Mouse (Mus musculus) left cerebral cortex, adult 18-20 months (tissue): ENCODE data around the gene Tctex1d4. TPM values are rescaled to one million over a fixed set of nuclear protein-coding genes. Genes with fewer than 3 reads are reported as not detected.
A peak's percentile ranks its signal among the peaks of the same experiment; 100 is the strongest.

Source experiments
- DNase-seq, 2 experiments: peaks; one replicate each; pipeline ENCODE4 v3.0.0; 2021 to 2022; ENCODE audit warnings: low spot score in 2 of 2, mixed read lengths in 1 of 2
- long read RNA-seq, 2 experiments: library from polyadenylated mRNA; stranded (forward); transcript quantifications; one replicate each; pipeline ENCODE4 v2.0.0; 2021
- total RNA-seq, 2 experiments: library from RNA; stranded (reverse); gene quantifications; 2 replicates each; pipeline ENCODE4 v1.2.3; 2021

The Tctex1d4 gene
- total RNA-seq = under 1 TPM in 1 of 2 experiments, not detected in 1; 0.77 TPM
- long read RNA-seq, experiment 1 = 0 reads
- long read RNA-seq, experiment 2 = 0 reads

DNA sequence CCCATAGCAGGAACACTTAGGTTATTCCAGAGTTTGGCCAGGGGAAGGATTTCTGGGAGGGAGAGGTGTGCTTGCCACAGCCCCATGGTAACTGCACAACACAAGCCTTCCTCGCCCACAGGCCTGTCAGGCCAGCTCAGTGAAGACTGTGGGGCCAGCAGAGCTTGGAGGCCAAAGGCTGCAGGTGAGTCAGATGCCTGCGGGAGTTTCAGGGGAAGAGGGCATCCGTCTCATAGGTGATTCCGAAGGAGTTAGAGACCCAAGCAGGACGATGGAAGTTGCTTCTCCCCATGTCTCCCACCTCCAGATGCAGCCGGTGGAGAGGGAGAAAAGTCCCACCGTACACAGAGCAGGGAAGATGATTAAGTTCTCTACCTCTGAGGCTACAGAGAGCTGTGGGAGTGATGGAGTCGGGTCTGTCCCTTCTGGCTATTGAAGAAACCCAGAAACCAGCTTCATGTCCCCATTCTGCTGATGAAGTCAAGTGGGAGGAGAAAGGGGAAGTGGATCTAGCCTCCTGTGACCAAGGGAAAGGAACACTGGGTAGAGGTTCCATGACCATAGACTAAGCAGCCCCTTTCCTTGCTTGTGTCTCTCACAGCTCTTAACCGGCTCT lies at the start of gene Tctex1d4:
Tctex1d4 (plus strand) TSS at position 120 of the 616 bp plus-strand sequence.
- DNase-seq = no peak

DNA sequence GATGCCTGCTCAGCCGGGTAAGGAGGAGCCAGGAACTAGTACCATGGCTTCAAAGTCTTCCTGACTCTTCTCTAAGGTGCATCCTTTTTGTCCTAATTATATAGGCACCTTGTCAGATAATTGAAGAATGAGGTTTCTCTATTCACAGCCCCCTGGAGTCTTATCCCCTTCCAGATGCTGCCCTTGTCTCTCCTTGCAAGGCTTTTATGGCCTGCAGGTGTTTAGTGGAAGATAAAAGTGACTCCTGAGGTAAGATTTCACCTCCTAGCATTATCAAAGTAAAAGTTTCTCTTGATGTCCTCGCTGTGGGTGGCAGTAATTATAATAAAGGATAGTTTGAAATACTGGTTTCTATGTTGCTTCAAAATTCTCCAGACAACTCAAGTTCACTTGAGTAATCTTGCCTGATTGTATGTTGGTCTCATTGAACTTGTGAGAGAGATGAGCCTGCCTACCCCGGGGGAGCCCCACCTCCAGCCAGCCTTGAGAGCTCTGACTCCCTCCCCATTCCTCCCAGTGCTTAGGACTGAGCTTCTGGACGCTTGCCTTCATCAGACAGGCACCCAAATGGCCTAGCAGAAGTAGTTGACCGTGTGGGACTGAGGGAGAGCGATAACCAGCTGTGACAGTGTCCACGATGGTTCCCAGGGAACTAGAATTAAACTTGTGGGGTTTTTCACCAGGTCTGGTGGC lies 38.5 kb upstream of the Tctex1d4 start:
- no peak for DNase-seq

DNA sequence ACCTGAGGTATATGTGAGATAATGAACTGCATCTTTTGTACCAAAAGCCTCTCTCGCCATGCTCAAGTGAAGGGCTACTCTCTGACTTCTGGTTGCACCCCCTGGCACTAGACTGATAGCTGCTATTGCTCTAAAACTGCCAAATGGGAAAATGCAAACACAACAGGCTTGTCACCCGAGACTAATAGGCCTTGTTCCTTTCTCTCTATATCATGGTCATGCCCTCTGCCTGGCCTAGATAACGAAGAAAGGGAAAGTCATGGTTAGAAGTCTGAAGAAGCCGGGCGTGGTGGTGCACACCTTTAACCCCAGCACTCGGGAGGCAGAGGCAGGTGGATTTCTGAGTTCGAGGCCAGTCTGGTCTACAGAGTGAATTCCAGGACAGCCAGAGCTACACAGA lies 36.0 kb upstream of the Tctex1d4 start:
- no peak for DNase-seq

DNA sequence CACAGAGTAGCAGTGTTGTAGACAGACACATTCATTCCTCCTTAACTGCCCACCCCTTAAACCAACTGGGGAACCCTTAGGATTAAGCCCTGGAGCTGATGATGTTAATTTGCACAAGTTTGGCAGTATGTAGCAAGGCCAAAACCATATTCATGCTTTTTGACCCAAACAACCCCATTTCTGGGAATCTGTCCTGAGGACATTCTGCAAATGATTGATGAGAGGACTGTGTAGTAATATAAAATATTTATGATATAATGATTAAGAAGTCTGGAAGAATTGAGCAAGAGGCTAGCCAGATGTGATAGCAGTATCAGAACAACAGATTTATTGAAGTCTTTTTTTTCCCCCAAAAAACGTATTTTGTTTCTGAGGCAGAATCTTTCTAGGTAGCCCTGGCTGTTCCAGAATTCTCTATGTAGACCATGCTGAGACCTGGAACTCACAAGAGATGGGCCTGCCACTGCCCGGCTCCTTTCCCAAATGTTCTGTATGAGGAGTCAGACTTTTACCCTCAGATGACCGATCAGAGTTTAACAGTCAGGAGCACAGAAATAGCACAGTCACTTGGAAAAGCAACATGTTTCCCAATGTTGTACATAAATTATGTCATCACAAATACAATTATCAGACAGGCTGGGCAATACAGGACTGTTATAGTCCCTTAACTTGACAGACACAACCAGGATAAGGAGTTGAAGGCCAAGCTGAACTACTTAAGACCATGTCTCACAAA lies 31.8 kb upstream of the Tctex1d4 start:
- no peak for DNase-seq

DNA sequence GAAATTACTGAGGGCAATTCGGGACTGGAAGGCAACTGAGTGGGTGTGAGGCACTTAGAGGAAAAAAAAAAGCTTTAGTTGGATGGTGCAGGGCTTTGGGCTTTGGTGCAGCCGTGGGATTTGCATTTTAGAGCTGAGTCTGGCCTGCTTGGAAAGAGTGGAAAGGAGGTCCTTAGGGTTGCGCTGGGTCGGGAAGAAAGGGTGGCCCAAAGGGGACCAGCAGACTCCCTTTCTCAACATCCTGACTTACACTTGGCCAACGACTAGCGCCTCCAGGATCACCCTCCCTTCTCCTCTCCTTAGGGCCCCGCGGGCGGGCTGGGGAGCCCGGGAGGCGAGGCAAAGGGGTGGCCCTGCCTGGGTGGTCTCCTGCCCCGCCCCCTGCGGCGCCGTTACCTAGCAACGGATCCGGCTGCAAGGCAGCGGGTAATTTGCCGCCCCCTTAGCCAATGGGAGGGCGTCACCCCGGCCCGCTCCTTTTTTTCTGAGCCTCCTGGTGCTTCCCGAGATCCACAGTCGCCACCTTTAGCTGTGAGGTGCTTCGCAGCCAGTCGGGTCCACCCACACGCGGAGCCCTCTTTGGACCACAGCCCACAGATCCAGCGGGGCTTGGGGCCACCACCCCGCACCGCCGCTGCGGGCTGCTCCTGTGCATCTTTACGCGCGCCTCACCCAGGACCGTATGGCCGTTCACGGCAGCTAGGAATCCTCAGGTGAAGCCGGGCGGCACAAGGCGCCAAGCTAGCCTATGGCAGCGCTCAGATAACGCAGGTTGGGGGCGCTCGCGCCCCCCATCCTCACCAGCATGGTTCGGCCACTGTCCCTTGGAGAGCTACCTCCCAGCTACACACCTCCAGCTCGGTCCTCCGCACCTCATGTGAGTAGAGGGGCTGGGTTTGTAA lies 30.8 kb upstream of the Tctex1d4 start, which contains the start of gene Ptch2:
Ptch2 (plus strand) TSS at position 525 of the 902 bp plus-strand sequence.
- DNase-seq = peak; percentile 16 to 26

DNA sequence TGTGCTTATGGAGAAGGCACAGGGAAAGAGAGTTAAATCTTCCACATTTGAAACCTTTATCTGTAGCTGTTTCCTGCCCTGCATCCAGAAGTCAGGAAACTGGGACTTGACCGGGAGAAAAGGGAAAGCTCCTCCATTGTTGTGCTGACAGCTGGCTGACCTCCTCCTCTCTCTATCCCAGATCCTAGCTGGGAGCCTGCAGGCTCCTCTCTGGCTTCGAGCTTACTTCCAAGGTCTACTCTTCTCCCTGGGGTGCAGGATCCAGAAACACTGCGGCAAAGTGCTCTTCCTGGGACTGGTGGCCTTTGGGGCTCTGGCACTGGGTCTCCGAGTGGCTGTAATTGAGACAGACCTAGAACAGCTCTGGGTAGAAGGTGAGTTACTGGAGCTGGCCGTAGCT lies 29.9 kb upstream of the Tctex1d4 start:
- no peak for DNase-seq

DNA sequence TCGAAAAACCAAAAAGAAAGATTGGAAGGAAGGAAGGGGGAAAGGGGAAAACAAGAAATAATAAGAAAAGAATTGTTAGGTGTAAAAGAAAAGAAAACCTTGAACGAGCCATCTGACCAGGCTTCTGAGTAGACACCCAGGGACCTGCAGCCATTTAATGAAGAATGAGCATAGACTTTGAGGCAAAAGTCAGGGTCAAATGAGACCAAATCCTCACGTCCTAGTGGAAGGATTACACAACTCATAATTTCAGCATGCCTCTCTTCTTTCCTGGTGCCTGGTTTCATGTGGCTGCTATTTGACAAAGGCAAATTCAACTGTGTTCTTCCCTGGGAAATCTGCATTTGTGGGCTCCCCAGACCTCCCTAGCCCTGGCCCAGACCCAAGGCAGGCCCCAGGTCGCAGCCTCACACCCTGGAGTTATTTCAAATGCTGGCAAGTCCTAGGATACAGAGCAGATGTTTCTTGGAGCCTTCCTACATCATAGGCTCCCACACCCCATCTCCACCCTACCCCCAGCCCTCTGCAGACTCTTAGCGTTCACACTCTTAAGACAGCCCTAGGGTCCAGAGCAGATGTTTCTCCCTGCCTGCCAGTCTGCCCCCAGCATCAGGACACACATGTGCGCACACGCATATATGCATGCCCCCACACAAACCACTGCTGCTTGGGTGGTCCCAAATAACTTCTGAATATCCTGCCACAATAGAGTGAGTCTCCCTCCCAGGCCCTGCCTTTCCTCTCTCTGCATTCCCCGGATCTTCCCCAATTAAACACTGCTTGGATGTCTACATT lies 28.4 kb upstream of the Tctex1d4 start:
- no peak for DNase-seq

DNA sequence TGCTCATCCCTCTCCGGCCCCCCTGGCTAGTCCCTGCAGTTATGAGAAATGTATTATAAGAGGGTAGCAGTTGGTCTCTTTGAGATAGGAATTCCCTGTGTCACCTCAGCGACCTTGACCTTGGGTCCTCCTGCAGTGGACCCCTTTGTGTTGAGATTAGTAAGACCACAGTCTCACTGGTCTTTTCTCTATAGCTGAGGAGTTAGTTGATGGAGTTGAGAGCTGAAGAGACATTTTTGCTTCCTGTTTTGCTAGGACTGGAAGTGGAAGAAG lies 27.9 kb upstream of the Tctex1d4 start:
- no peak for DNase-seq

DNA sequence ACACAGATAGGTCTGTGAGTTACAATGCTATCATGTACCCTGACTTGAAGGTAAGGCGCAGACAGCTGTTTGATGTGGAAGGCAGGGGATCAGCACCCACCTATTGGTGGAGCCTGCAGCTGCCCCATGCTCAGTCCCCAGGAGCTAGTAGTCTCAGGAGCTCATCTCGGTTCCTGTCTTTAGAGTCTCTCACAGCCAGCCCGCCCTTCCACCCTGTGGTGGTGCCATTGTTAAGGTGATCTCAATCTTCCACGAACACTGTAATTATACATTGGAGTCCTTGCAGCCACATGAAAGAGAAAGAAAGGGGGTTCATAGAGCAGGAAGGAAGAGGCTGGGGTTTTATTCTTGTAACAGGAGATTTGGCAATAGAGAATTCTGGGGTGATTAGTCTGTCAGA lies 26.6 kb upstream of the Tctex1d4 start:
- DNase-seq = no peak

DNA sequence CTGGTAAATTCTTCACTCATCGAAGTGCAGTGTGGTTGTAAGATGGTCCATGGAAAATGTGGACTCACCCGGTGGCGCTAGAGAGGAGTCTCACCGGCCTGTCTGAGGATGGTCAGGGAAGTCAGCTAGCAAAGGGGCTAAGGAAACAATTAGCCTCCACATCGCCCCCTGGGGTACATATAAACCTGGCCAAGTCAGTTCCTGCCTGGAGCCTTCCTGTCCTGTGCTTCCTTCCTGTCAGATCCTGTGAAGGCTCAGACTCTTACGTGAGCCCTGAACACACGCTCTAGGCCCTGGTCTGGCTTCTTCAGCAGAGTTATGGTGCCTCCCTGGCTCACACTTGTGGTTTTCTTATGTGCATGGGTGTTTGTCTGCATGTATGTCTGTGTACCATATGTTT lies 25.4 kb upstream of the Tctex1d4 start:
- no peak for DNase-seq

DNA sequence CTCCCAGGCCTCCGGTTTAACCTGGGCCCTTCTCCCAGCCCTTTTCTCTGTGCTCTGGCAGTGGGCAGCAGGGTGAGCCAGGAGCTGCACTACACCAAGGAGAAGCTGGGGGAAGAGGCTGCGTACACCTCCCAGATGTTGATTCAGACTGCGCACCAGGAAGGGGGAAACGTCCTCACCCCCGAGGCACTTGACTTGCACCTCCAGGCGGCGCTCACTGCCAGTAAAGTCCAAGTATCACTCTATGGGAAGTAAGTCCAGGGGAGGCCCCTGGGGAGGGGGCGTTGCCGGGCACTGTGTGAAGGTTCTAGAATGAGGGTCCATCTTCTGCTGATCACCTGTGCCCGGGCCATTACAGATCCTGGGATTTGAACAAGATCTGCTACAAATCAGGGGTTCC lies 21.9 kb upstream of the Tctex1d4 start:
- no peak for DNase-seq

DNA sequence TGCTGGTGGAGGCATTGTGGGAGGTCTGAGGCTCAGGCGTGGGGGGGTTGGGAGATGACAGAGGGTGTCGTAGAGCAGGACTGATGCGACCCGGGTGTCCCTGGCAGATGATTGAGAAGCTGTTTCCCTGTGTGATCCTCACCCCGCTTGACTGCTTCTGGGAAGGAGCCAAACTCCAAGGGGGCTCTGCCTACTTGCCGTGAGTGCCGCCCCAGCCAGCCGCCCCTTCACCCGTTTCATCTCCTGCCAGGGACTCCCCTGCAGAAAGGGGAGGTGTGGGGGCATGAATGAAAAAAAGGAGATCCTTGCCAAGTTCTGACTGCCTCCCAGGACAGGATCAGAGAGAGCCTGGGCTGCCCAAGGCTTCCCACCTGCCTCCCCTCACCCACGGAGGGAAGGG lies 21.5 kb upstream of the Tctex1d4 start:
- no peak for DNase-seq

DNA sequence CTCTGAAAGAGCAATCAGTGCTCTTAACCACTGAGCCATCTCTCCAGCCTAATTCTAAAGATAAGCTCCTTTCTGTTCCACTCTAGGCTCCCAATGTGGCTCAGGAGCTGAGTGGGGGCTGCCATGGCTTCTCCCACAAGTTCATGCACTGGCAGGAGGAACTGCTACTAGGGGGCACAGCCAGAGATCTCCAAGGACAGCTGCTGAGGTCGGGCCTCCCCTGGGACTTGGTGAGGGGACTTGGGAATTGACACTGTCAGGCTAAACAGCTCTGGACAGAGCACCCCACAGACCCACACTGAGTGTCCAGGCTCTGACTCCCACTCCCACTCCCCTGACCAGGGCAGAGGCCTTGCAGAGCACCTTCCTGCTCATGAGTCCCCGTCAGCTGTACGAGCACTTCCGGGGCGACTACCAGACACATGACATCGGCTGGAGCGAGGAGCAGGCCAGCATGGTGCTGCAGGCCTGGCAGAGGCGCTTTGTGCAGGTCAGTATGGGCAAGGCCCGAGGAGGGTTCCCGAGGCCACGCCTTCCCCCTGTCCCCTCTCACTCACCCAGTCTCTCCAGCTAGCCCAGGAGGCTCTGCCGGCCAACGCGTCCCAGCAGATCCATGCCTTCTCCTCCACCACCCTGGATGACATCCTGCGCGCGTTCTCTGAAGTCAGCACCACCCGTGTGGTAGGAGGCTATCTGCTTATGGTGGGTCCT lies 18.6 kb upstream of the Tctex1d4 start:
- no peak for DNase-seq

DNA sequence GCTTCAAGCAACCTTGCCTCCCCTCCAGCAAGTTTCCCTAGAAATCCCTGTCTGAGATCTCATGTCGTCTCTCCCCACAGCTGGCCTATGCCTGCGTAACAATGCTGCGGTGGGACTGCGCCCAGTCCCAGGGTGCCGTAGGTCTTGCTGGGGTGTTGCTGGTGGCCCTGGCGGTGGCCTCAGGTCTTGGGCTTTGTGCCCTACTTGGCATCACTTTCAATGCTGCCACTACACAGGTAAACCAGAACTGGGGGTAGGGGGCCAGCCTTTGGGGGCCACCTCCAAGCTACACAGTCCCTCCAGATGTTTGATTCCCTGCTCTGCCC lies 18.1 kb upstream of the Tctex1d4 start:
- no peak for DNase-seq

DNA sequence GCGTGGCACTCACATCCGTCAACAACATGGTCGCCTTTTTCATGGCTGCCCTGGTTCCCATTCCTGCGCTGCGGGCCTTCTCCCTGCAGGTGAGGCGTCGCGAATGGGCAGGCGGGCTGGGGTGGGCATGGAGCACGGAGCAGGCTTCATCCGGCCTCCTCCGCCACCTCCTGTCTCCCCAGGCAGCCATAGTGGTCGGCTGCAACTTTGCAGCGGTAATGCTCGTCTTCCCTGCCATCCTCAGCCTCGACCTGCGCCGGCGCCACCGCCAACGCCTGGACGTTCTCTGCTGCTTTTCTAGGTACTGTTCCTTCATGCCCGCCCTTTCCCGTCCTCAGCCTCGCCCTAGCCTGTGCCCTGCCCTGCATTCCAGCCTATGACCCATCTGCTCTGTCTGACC lies 17.3 kb upstream of the Tctex1d4 start:
- DNase-seq = no peak

DNA sequence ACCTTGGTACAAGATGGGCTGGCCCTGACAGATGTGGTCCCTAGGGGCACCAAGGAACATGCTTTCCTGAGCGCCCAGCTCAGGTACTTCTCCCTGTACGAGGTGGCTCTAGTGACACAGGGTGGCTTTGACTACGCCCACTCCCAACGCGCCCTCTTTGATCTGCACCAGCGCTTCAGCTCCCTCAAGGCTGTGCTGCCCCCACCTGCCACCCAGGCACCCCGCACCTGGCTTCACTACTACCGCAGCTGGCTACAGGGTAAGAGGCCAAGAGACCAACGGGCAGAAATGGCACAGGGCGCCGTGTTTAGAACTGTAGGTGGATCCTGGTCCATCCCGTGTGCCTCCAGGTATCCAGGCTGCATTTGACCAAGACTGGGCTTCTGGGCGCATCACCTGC lies 16.3 kb upstream of the Tctex1d4 start:
- no peak for DNase-seq

DNA sequence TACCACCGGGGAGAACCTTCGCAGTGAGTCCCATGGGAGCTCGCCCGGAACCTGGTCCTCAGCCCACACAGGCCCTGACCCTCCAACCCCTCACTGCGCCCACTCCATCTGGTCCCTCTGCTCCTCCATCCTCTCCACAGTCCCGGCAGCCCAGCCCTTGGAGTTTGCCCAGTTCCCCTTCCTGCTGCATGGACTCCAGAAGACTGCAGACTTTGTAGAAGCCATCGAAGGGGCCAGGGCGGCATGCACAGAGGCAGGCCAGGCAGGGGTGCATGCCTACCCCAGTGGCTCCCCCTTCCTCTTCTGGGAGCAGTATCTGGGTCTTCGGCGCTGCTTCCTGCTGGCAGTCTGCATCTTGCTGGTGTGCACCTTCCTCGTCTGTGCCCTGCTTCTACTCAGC lies 15.6 kb upstream of the Tctex1d4 start:
- no peak for DNase-seq

DNA sequence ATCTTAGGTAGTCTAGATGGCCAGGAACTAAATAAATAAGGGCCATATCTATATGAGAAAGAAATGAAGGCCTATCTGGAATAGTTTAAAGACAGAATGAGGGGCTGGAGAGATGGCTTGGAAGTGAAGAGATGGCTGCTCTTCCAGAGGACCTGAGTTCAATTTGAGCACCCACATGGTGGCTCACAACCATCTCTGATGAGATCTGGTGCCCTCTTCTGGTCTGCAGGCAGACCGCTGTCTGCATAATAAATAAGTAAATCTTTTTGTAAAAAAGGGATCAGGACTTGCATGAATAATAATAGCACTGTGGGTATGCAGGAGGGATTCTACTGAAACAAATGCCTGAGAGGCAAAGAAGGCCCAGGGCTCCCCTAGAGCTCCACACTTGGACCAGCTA lies 13.4 kb upstream of the Tctex1d4 start:
- DNase-seq = no peak

DNA sequence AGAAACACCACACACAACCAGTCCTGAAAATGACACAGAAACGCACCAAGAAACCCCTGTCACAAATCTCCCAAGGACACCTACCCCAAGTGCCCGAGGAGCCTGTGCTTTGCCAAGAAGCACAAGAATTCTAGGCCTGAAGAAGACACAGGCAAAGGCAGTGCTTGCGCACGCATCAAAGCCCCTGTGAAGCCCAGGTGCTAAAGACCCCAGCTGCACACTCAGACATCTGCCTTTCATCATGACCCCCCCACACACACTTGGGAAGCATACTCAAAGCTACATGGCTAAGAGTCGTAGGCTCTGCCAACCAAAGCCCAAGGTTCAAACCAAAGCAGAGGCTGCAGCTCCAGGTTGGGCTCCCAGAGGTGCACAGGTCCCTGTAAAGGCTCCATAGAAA lies 11.0 kb upstream of the Tctex1d4 start:
- no peak for DNase-seq

DNA sequence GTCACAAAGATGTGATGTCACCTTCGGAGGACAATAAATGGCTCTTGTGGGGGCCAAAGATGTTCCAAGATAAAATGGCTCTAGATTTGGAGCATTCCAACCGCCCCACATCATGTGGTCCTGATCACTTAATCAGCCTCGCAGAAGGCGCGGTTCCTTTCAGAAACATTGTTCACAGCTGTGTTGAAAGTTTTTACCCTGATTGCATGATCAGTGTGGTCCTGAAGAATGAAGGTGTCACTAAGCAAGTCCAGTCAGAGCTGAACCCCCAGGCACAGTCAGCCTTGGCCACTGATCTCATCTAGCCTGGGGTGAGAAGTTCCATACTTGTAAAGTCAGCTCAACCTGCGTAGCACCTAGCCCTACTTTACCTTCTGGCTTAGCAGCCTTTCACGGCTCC lies 8.7 kb upstream of the Tctex1d4 start:
- DNase-seq = no peak
